Mouse (Mus musculus) adrenal gland, adult 8-10 months (tissue): ENCODE results near the gene Fank1. TPM values are rescaled to one million over a fixed set of nuclear protein-coding genes. Genes with fewer than 3 reads are reported as not detected.

ENCODE experiments used
- DNase-seq: peaks from one replicate; pipeline ENCODE4 v3.0.0; 2022
- total RNA-seq, 4 experiments: library from RNA; stranded (reverse); gene quantifications; 2 replicates each; pipeline ENCODE4 v1.2.4; 2022

The Fank1 gene
- total RNA-seq, 4 experiments from 2014 or later: 0.20 to 1.0 (median 0.42) TPM; not detected in 1

GRCm38 (mm10) chr7:133768517-133768916, 8.1 kb upstream of the Fank1 start:
- no peak for DNase-seq

- DNase-seq: peak; percentile 57
Observed at GRCm38 (mm10) chr7:133775179-133775578, 1.5 kb upstream of the Fank1 start.

DNA sequence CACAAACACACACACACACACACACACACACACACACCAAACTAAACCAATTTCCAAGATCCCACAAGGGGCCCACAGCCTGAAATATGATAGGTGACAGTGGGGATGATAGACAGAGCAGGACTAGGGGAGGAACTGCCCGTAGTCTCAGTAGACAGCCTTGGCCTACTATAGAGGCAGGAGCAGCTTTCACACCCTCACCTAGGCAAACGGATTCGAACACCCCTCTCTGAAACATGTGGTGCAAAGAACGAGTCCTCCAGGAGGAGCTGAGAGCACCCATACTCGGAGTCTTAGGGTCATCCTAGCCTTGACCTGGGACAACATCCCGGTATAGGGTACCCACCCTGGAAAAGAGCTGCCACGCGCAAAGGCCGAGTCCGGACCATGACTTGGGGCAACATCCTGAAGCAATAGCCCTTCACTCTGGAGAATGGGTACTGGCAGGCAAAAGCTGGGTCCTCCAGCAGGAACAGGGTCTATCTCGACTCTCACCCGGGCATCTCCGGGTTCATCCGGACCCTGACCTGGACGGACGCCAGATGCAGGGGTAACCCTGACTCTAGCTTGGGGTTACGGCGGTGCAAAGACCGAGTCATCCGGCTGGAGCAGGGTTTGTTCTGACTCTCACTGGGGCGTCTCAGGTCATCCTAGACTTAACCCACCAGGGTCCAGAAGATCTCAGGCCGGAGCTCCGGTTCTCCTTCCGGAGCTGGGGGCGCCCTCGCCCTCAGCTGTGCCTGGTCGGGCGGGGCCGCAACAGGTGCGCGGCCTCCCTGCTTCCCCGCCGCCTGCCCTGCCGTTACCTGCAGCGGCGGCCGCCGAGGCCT, 650 bp upstream of the Fank1 start:
- peak; percentile 37 for DNase-seq

GRCm38 (mm10) chr7:133781583-133781982, 4.9 kb downstream of the Fank1 start:
- no peak for DNase-seq

DNA sequence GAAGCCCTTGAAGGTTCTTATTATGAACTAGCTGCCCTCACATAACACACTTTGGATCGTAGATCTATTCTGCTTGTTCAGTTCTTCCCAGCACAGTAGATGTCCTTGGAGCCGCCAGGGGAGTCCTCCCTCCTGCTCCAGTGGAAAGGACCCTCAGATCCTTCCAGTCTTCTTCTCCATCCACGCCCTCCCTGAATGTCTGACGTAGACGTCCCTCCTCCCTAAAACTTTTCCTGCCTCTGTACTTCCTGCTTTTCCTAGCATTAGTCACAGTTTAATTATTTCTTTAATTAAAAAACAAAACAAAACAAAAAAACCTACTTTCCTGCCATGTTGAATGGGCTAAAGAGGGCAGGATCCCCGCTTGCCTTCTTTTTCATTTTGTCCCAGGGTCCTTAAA, 5.3 kb downstream of the Fank1 start:
- no peak for DNase-seq

DNA sequence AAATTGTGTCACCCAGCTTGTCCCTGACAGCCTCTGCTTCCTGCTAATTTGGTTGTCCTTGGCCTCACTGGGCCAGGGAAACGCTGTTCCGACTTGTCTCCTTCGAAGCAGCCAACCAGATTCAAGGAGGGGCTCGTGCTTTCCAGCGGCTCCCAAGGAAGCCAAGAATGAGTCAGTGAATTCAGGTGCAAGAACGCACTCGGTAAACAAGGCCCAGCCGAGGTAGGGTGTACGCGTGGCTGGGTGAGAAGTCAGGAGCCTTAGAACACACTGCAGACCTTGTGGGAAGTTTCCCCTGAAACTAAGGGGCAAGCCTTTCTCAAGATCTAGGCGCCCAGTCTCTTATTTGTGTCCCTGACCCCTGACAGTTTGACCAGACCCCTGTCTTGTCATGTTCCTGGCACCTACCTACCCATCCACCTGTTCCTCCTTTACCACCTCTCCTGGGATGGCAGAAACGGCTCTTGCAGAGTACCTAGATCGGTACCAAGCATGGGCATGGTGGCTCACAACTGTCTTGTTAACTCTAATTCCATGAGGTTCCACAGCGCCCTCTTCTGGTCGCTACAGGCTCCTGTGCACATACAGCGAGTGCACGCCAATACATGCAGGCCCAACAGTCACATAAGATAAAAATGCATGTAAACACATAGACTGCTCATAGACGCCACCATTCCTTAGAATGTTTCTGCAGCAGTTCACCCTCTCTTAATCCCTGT, 6.2 kb downstream of the Fank1 start, which contains the start of gene Dhx32:
Gene Dhx32, minus strand, starts transcription at position 10 of the 719 bp plus-strand sequence.
- peak; percentile 68 for DNase-seq

GRCm38 (mm10) chr7:133787571-133787970, 10.9 kb downstream of the Fank1 start:
- DNase-seq: no peak

DNA sequence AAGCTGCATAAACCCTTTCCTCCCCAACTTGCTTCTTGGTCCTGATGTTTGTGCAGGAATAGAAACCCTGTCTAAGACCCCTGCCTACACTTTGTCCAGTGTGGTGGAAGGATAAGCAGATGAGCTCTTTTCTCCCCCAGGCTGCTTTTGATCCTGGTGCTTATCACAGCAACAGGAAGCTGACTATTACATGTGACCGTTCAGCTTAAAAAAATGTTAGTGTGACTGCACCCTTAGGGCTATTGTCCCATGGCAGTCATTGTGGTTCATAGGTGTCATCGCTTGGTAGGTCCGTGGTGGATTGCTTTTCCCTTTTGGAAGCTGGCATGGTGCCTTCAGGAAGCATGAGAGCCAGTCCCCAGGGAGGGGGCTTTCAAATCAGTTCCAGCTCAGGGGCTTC, 11.5 kb downstream of the Fank1 start:
- DNase-seq: no peak

- DNase-seq: no peak
Observed at GRCm38 (mm10) chr7:133790171-133790570, 13.5 kb downstream of the Fank1 start.

DNA sequence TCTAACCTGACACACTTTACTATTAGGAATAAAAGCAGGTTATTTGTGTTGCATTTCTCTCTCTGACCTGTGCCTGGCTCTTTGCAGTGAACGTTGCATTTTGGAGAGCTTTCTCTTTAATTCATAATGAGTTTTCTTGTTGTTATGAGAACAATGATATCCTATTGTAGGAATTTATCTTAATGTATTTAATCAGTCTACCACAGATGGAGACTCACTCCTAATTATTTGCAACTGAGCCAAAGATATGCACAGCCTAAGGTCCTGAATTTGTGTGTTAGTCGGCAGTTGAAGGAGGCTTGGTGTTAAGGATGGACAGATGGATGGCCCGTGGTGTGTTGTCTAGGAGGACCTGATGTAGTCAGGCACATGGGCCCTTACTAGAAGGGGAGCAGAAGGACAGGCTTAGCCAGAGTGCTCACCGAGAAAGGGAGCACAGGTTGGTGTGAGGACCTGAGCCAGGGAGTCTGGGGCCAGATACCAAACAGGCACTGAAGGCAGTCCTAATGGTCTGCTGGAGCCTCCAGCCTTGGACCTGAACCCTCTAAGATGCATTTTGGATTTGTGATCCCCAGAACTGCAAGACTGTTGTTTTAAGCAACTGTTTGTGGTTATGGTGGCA, 14.1 kb downstream of the Fank1 start:
- DNase-seq: no peak

DNA sequence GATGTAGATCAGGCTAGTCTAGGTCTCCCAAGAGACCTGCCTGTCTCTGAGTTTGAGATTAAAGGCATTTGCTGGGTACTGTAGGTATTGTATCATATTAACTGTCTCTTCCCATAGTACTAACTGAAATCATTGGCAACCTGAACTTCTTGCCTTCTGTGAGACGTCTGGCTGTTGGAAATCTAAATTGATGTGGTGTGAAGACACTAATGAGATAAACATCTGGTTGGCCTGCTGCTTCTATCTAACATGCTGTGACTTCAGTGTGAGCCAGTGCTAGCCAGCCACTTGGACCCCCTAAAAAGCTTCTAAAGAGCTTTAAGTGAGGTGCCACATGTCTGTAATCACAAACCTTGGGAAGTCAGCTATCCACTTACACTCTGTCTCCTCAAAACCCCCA, 16.1 kb downstream of the Fank1 start:
- DNase-seq: no peak

- DNase-seq: peak; percentile 74
Observed at GRCm38 (mm10) chr7:133793248-133794131, 16.8 kb downstream of the Fank1 start.

DNA sequence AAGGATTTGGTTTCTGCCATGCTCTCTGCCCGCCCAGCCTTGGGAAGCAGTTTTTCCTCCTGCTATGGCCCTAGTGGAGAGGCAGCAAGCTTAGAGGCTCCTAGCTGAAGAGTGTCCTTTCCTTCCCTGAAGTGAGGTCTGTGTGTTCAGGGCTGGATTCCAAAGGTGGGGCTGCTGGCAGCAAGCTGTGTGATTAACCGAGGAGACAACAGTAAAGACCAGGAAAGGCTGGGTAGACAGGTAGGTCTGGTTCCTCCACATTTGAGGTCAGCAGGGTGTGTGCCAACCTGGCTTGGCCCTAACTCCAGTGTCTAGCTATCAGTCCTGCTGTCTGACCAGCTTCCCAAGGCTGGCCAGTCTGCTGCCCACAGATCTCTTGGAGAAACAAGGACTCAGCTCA, 18.1 kb downstream of the Fank1 start:
- no peak for DNase-seq

DNA sequence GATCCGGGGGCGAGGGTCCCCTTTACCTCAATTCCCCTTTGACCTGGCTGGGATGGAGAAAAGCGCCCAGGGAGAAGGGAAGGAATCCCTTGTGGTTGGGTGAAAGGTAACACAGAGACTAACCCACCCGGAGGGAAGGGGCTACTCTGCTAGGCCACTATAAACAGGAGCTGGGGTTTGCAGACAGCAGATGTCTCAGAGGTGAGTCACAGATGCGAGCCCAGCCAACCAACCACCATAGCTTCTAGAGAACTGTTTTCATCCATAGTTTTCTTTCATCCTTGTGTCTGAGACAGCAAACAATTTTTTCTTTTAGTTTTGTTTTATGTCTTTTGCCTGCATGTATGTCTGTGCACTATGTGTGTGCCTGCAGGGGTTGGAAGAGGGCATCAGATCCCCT, 23.3 kb downstream of the Fank1 start:
- no peak for DNase-seq

DNA sequence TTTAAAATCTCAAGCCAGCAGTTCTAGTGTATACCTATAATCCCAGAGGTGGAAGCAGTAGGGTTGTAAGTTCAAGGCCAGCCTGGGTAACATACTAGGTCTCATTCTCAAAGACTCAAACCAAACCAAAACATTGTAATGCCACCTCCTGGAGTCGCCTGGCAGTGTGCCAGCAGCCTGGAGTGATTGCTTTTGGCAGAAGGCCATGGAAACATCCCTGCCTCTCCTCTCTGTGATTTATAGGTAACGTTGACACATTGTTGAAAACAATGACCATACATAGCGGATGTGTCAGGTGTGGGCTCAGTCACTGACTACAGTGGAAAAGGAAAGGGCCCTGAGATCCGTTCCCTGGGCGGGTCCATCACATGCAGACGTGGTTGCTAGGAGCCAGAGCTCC, 25.2 kb downstream of the Fank1 start:
- peak; percentile 18 for DNase-seq

- DNase-seq: peak; percentile 26
Observed at GRCm38 (mm10) chr7:133805614-133806175, 29.0 kb downstream of the Fank1 start.

DNA sequence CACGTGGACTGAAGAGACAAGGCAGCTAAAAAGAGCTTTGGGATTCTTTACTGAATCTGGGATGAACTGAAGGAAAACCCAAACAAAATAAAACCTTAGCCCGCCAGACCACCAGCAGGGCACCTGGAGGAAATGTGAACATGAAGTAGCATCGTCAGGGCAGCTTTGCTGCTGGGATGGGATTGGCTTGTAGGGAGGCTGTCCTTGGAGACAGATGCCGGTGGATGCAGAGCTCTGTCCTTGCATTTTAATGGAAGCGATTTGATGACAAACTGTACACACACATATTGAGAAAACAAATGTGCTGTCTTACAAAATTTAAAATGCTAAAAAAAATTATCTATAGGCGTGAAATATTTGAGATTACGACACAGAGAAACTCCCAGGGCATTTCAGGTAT, 36.3 kb downstream of the Fank1 start:
- no peak for DNase-seq

- no peak for DNase-seq
Observed at GRCm38 (mm10) chr7:133813331-133813730, 36.7 kb downstream of the Fank1 start.

DNA sequence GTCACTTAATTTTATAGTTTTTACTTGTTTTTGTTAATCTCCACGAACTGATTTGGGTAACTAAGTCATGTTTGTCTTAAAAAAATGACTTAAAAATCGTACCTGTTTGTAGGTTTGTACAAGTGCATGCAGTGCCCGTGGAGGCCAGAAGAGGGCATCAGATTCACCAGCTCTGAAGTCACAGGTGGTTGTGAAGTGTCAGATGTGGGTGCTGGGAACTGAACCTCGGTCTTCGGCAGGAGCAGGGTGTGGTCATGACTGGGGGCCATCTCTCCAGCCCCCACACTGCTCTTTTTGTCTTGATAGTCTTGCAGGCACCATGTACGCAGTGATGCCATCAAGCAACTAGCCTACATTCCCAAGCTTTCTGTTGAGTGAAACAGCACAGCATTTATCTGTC, 47.1 kb downstream of the Fank1 start:
- DNase-seq: no peak

GRCm38 (mm10) chr7:133824579-133824978, 47.9 kb downstream of the Fank1 start:
- no peak for DNase-seq

DNA sequence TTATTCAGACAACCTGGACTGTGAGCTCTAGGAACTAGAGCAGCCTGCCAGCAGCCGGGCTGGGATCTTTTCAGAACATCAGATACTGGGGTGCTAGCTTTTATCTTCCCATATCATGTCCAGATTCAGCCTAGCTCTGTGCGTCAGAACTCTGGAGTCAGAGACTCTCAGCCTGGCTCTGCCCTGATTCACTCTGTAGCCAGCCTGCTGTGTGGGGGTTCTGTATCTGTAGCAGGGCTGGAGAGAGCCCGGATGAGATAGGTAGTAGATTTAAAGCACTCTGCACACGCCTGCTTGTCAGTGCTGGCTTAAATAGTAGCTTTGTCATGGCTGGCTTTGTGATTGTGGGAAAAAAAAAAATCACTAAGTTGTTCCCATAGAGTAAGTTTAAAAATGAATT, 51.9 kb downstream of the Fank1 start:
- DNase-seq: no peak

DNA sequence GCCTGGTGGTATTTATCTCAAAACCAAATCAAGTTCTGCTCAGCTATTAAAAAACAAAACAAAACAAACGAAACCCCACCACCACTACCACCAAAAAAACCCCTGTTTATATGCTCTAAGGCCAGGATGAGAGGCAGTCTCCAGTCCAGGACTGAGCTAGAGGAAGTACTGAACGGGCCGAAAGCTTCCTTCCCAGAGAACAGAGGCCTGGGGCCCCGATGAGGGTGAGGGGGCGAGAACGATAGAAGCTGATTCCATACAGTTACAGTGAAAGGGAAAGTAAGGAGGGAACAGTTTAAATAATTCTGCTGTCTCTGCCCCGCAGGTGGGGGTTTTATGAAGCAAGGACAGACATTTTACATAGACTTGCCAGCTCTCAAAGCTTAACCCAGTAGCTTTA, 52.9 kb downstream of the Fank1 start:
- DNase-seq: no peak
